Mouse (Mus musculus) gastrocnemius, postnatal 4 days (tissue): ENCODE data around the gene Rere. TPM values are rescaled to one million over a fixed set of nuclear protein-coding genes. Genes with fewer than 3 reads are reported as not detected.
"Not testable (repeated sequence)": the region's sequence is repeated elsewhere in the genome, so short reads cannot be mapped to it uniquely, and the experiment has no call there.

Experiments used
- DNase-seq, 2 experiments: peaks; one replicate each; pipeline ENCODE4 v3.0.0; 2021 to 2022; ENCODE audit warnings: low spot score in 2 of 2, mixed read lengths in 2 of 2
- total RNA-seq, 2 experiments: library from RNA; stranded (reverse); gene quantifications; 2 replicates each; pipeline ENCODE4 v1.2.3; 2021

Gene Rere
- total RNA-seq, 2 experiments from 2014 or later: 68.1 to 70.3 TPM

DNA sequence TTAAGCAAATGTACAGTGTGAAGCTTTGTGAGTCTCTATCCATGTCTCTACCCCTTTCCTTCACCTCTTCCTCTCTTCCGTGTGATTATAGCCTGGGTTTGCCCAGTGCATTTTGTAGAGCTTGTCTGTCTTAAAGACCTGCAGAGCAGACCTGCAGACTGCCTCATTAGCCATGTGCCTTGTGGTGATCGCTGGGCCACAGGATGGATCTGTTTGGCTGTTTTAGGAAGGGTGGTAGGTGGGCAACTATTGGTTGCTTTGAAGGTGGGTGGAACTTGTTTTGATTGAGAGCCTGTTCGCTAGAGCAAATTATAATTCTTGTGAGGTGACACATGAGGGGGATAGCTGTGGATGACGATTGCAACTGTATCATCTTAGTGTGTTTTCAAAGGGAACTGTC, 207.3 kb downstream of the Rere start:
- no peak for DNase-seq

DNA sequence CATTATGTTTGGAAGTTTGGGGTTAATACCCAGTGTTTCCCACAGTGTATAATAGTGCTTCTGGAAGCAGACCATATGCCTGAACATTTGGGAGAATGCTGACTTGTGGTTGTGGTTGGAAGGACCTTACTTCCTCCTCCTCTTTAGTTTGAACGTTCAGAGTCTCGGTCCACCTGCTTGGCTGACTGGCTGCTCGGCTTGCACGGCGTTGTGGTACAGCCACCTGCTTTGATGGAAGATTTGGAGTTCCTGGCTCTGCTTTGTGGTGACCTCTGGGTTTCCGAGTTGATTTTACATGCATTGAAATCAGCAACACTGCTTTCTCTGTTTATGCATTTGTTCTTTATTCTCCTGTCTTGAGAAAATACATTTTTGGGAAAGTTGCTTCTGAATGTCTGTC, 208.6 kb downstream of the Rere start:
- DNase-seq: no peak

DNA sequence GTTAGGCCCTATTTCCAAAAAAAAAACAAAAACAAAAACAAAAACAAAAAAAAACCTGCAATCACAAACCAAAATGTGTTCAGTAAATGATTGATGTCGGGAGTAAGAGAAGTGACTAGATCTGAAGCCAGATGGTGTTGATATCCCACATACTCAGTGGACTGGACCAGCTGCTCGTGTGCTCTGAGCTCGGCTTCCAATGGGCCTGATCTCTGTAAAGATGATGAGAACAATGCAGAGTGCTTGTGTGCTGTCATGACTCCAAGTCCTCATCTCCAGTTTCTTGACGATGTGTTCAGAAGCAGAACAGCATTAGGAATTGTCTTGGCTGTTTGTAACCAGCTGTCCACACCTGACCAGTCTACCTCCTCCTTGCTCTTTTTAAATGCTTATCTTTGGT, 210.3 kb downstream of the Rere start:
- DNase-seq: no peak

DNA sequence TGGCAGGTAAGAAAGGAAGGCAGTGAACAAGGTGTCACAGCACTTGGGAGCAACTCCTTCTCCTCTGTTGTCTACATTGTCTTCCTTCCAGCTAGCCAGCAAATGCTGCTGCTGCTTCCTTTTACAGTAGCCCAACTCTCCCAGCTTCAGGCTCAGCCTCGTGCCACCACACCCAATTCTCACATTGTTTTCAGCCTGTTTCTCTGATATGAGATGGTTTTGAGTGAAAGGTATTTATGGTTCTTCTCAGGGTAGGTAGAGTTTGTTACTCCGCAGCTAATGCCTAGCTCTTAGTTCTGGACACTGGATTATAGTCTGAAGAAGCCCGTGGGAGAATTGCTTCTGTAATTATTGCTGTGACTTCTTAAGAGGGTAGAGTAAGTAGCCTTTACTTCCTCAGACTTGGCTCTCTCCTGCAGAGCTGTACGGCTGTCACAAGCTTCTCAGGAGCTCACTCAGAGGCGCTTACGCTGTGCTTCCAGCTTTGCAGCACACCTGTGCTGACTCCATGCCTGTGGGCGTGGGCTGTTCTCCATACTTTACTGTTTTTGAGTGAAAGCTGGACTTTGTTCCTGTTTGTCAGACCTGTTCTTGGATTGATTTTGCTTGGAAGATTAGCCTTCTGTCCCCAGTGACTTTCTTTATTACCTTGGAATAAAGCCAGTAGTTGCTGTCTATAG, 212.0 kb downstream of the Rere start:
- no peak for DNase-seq

DNA sequence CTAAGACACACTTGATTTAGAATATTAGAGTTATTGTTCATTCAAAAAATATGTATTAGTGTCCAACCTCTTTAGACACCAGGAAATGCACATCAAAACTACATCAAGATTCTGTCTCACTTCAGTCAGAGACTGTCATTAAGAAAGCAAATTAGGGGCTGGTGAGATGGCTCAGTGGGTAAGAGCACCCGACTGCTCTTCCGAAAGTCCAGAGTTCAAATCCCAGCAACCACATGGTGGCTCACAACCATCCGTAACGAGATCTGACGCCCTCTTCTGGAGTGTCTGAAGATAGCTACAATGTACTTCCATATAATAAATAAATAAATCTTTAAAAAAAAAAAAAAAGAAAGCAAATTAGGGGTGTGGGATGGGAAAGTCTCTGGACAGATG, 212.5 kb downstream of the Rere start:
- not testable (repeated sequence) for DNase-seq

DNA sequence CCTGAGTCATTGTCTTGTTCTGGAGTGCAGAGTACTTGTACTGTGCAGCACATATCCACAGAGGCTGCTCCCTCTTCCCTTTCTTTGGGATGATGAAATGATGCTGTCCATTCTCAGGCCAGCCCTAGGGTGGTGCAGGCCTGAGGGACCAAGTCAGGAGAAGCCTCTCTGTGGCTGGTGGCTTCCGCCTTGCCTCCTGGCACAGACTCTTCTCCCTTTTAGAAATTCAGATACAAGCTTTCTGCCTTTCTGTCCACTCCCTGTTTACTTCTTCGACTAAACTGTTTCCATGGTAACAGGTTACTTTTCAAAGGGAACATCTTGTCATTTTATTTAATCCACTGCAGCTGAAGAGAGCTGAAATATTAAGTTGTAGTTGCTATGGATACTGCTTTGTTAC, 214.1 kb downstream of the Rere start:
- DNase-seq: no peak

DNA sequence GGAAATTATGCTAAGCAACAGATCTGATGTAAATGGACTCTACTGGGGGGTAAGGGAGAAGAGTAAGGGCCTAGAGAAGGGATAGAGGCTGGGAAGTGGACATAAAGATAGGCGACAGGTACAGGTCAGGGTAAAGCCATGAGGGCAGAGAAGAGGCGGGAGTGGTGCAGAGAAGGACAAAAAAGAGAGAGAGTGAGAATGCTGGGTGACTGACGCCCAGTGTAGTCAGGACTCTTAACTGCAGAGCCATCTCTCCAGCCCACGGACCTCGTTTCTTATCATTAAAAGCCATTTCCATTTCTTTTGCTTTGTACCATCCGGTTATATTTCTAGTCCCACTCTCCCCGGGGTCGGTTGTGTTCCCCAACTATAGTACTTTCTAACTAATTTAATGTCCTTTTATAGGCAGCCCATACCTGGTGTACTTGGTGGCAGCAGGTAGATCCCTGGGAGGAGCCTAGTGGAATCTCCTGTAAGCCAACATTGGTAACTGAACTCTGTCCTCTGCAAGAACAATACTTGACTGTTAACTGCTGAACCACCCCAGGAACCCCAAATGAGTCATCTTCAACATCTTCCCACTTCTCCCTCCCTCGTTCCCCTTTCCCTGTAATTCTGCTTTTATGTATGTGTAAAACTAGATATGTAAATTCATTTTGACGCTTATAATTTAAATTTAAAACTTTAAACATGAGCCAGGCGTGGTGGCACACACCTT, 223.0 kb downstream of the Rere start:
- DNase-seq: no peak

DNA sequence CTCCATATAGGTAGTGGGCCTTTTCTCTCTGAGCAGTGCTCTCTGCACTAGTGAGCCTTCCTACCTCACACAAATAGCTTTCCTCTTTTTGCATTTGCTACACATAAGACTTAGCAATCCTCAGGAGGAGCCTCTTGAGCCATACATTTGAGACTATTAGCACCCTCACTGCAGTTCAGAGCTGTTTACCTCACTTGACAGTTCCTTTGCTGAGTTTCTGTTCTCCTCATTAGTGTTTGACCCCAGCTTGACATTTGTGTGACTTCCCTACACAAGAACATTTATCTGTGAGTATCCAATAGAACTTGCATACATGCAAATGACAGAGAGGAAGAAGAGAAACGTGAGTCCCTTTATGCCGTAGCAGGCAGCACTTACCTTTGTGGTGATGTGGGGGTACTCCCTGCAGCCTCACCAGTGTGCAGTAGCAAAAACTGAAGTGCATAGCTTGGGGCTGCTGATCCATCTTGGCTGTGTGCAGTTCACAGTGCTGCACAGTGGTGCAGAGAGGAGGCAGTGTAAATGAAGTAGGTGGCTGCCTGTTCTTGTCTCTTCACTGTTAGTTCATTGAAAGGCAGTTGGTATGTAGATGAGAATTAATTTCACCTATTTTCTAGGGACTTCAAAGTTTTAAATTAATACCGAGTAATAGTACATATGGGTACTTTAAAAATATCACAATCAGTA, 227.7 kb downstream of the Rere start:
- DNase-seq: no peak

DNA sequence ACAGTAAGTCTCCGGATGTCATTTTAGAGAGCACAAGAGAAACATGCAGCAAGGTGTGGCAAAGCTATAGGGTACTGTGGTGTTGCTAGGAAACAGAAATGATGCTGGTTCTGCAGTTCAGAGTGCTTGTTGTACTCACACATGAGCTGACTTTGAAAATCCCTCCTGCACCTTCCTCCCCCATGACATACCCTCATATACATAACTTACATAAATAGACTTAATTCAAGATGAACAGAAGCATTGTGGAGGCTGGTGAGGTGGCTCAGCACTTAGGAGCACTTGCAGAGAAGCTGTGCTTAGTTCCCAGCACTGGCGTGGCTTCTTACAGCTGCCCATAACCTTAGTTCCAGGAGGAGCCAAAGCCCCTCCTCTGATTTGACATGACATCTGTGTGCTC, 228.6 kb downstream of the Rere start:
- DNase-seq: no peak

DNA sequence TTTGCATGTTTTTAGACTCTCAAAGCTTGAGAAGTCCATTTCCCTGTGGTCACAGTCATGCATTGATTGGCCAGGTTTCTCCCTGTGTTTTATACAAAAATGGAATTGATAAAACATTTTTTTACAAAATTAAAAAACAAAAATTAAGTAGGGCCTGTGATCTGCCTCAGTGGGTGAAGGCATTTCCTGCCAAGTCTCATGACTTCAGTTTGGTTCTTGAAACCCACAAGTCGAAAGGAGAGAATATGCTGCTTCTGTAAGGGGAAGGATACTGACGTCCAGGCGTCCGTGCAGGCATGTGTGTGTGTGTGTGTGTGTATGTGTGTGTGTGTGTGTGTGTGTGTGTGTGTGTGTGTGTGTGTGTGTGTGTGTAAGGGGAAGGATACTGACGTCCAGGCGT, 231.9 kb downstream of the Rere start:
- DNase-seq: not testable (repeated sequence)

DNA sequence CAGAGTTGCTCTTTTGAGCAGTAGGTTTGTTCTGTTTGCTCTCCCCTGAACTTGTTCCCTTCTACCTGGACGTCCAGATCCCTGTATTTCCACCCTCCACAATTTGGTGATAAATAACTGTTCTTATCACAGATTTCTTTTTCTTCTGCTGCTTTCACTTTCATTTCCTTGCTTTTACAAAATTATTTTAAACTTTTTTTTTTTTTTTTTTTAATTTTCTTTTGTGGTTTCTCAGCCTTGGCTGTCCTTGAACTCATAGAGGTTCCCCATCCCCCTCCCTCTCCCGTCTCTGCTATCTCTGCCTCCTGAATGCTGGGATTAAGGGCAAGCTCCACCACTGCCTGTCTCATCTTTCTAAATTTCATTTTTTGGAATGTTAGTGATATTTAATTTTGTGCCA, 234.8 kb downstream of the Rere start:
- DNase-seq: no peak

DNA sequence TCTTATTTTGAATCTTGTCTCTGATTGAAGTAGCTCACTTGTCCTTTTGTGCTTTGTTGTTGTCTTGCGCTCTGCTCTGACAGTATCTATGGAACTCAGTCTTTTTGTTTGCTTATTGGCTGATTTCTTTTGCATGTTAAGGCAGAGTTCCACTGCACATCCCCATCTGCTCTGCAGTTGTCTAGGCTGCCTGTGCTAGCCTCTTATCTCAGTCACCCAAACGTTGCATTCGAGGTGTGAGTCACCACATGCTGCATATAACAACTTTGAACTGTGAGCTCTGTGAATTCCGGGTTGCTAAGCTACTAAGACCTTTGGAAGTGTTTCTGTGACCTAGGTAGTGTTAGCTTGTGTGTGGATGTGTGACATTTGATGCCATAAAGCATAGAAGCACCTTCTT, 235.9 kb downstream of the Rere start:
- no peak for DNase-seq

DNA sequence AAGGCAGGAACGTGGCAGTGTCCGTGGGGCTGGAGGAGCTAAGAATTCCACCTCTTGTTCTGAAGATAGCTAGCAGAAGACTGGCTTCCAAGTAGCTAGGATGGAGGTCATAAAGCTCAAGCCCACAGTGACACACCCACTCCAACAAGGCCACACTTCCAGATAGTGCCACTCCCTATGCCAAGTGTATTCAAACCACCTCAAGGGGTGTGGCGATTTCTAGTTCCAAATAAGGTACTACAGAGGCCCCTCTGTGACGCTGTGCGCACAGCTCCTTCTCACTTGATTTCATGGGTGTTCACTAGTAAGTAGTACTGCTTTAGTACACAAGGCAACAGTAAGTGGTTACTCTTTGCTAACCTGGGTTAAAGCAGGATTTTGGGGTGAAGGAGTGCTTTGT, 237.4 kb downstream of the Rere start:
- no peak for DNase-seq

DNA sequence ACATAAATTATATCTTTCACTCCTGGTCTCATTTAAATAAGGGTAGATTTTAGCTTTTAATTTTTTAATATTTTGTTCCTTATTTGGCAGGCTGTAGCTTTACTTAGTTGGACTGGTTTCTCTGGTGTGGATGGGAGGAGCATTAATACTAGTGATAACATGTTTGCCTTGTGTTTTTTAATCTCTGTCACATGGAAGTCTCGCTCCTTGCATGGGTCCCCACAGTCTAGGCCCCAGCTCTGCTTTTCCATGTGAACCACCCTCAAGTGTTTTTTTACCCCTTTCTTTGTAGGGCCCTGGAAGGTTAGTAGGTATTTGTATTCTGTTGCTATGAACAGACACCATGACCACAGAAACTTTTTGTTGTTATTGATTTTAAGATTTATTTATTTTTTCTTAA, 238.6 kb downstream of the Rere start:
- no peak for DNase-seq

DNA sequence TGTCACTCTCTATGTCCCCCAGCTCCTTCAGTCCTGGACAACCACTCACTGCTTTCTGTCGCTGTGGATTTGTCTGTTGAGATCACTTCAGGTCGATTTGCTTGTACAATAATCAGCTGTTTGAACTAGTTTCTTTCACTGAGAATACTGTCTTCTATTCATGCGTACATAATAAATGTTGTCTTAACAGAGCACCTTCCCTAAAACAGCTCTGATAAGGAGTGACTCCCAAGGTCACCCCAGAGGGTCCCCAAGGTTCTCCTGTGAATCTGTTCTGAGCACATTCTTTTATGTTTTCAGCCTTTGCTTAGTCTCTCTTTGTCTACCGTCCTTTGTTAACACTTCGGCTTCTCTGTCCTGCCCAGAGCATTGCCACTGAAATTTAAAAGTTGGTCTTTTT, 241.0 kb downstream of the Rere start:
- no peak for DNase-seq

DNA sequence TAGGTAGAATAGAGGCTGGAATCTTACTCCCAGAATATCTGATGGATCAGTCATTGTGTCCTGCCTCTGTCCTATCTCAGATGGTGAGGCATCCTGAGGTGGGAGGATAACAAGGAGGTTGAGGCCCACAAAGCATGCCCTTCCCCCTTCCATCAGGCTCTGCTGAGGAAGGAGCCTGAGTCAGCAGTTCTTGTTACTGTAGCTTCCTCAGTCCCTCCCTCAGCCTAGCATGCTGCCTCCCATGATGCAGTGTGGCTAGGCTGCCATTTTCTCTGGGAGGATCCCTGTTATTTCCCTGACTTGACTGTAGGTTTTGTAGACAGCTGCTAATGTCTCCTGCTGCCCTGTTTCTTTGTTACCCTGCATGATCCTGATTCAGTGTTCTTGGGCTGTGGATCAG, 241.9 kb downstream of the Rere start:
- no peak for DNase-seq

DNA sequence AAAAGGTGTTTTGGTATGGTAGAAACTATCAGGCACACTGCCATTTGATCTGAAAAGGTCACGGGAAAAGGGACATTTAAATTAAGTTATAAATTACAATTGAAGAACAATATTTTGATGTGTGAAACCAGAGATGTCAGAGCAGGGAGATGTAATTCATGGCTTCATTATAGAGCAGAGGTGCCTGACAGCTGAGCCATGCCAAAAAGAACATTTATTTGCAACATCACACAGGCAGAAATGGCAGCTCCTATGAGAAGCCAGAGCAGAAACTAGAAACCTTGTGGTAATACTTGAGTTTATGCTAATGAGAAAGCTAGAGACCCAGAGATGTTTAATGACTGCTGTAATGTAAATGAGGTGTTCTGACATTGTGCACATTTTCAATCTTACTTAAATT, 244.8 kb downstream of the Rere start:
- no peak for DNase-seq

DNA sequence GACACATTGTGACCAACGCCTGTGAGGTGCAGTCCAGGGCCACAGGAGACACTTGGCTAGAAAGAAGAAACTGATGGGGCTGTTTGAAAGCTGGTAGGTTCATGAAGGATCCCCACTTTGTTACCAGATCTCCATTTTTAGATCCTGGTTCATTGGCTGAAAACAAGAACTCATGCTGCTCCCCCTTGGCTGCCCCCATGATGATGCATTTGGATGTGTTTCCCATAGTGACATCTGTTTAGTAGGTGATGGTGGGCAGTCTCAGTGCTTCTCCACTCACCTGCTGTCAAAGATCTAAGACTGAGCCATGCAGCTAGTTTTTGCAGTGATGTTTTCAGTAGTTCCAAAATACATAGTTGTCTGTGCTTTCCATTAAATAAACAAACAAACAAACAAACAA, 247.0 kb downstream of the Rere start:
- DNase-seq: no peak

DNA sequence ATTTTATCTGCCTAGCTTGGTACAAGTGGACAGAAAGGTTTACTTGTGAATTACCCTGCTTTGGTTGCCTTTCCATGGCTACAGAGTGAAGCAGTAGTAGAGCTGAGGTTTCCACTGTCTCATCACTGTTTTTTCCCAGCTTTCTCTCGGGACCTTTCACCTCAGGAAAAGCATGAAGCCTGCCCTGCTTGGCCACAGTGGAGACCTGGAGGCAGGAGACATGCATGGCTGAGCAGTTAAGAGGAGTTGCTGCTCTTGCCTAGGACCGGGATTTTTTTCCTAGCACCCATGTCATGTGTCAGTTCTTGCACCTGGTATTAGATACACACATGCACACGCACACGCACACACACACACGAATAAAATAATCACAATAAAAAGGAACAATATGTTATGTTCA, 247.4 kb downstream of the Rere start:
- no peak for DNase-seq

DNA sequence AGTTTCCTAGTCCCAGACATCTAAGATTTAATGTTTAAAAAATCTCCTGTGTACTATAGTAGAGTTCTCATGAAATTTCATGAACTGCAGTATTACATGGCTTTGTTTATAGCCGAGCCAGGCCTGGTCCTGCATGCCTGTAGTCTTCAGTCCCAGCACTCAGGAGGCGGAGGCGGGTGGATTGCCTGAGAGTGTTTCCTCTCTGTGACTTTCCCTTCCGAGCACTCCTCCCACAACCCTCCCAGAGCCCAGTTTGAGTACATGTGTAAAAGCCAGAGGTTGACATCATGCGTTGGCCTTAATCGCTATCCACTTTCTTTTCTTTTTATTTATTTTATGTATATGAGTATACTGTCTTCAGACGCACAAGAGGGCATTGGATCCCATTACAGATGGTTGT, 250.4 kb downstream of the Rere start:
- DNase-seq: no peak

DNA sequence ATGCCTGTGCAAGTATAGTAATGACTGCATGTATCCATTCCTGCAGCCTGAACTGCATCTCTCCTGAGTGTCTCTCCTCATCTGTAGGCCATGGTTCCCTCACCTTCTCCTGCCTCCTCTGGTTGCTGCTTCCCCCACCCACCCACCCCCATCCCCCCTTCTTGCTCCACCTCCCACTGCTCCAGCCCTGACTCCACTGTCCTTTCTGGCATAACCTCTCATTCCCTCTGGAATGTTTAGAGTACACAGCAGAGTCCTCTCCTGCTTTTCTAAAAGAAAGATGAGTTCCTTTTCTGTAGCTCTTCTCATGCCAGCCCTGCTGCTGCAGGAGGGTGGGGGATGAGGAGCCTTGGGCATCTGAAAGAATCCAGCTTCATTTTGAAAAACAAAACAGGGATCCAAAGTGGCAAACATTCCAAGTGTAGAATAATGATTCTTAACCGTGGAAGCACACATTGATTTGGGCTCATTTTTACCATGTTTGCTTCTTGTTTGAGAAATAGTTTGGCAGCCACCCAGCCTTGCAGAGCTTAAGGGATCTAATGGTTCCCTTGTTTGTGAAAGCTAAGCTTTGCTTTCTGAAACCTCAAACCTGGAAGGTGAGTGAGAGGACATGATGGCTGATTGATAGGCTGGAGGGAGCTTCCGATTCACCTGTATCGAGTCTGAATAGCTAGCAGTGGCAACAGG, 255.5 kb downstream of the Rere start:
- DNase-seq: peak in 1 of 2 experiments; percentile 26

DNA sequence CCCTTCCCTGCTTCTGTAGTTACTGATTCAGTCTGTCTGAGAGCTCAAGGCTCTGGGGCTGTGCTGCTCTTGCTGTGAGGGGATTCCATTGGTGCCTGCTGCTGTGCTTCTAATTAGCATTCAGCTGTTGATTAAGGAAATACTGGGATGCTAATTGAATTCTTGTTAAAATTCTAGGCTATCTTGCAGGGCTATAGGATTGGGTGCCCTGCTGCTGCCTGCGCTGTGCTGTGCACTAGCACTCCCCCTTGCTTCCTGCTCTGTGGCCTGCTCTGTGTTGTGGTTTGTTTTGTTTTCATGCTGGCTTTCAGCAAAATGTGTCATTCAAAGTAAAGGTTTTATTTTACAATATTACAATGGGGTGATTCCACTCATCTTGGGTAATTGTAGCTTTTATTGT, 258.4 kb downstream of the Rere start:
- no peak for DNase-seq
